14 mouse cellular contexts compared by ENCODE assay signal in genomic region chr10:60354881-60355677, GRCm38 (mm10). TPM values are rescaled to one million over a fixed set of nuclear protein-coding genes. Genes with fewer than 3 reads are reported as not detected.
DNase-seq lines count a peak whose midpoint lies in the region; ATAC-seq lines count a peak whose summit lies in the region.
"Had no signal": no experiment of that assay in that cellular context is flagged by ENCODE, and none has a peak within 500 bp of the region (broad histone marks: within the 10 kb centered on the region; RNA-seq: fewer than 3 reads in every experiment).

No protein-coding gene starts in this region.

- no peak overlapping the region for H3K4me3 ChIP-seq in hindbrain, embryonic 10.5 days
- H3K4me3 ChIP-seq in hindbrain, embryonic 13.5 days, result no peak overlapping the region
- no peak overlapping the region for H3K4me3 ChIP-seq in stomach, embryonic 14.5 days (ENCODE audit: low read depth, low read length)
- H3K4me3 ChIP-seq: heart, embryonic 15.5 days; liver, embryonic 12.5 days had no signal

- H3K36me3 ChIP-seq in hindbrain, embryonic 10.5 days, result no peaks in the 10 kb centered on the region
- no peaks in the 10 kb centered on the region for H3K36me3 ChIP-seq in hindbrain, embryonic 13.5 days
- no peaks in the 10 kb centered on the region for H3K36me3 ChIP-seq in stomach, embryonic 14.5 days (ENCODE audit: control insufficient read depth, insufficient read depth, low read length)
- H3K36me3 ChIP-seq: G1E; heart, embryonic 15.5 days had no signal

- H3K4me1 ChIP-seq in hindbrain, embryonic 10.5 days (replicated peaks), result peaks cover 56% of the 10 kb centered on the region
- H3K4me1 ChIP-seq in hindbrain, embryonic 13.5 days (replicated peaks), result peaks cover 37% of the 10 kb centered on the region
- peaks cover 25% of the 10 kb centered on the region for H3K4me1 ChIP-seq in stomach, embryonic 14.5 days (ENCODE audit: control insufficient read depth, insufficient read depth, low read length)

- peak overlapping the region; percentile 24; the same call in 1 of the 2 replicates for H3K27ac ChIP-seq in hindbrain, embryonic 10.5 days
- H3K27ac ChIP-seq in hindbrain, embryonic 13.5 days, result no peak overlapping the region
- H3K27ac ChIP-seq in stomach, embryonic 14.5 days (ENCODE audit: low read length), result peak overlapping the region; percentile 55; the same call in 1 of the 2 replicates
- H3K27ac ChIP-seq: heart, embryonic 15.5 days; liver, embryonic 12.5 days; macrophage had no signal

- 72% methylated on average over 11 of the region's 11 CpGs for WGBS in hindbrain, embryonic 10.5 days
- 75% methylated on average over 11 of the region's 11 CpGs for WGBS in hindbrain, embryonic 13.5 days
- WGBS in stomach, embryonic 14.5 days, result 49% methylated on average over 11 of the region's 11 CpGs

- H3K27me3 ChIP-seq in hindbrain, embryonic 10.5 days (ENCODE audit: insufficient read depth, poor library complexity, severe bottlenecking), result no peaks in the 10 kb centered on the region; the same call in 1 of the 2 replicates
- H3K27me3 ChIP-seq in hindbrain, embryonic 13.5 days, result no peaks in the 10 kb centered on the region
- no peaks in the 10 kb centered on the region for H3K27me3 ChIP-seq in stomach, embryonic 14.5 days (ENCODE audit: control insufficient read depth, insufficient read depth, low read length)
- H3K27me3 ChIP-seq: heart, embryonic 15.5 days; liver, embryonic 12.5 days had no signal

- ATAC-seq in hindbrain, embryonic 13.5 days (ENCODE audit: low FRiP score), result no peak
- no peak for ATAC-seq in stomach, embryonic 14.5 days (ENCODE audit: insufficient number of reproducible peaks, insufficient read depth, low FRiP score, low read depth)
- ATAC-seq: liver, embryonic 12.5 days had no signal

- H3K9ac ChIP-seq in hindbrain, embryonic 13.5 days, result no peak overlapping the region
- no peak overlapping the region for H3K9ac ChIP-seq in stomach, embryonic 14.5 days (replicated peaks; ENCODE audit: low read depth, low read length)
- H3K9ac ChIP-seq: heart, embryonic 15.5 days; liver, embryonic 12.5 days had no signal

- H3K9me3 ChIP-seq in hindbrain, embryonic 10.5 days, result no peaks in the 10 kb centered on the region
- no peaks in the 10 kb centered on the region for H3K9me3 ChIP-seq in hindbrain, embryonic 13.5 days
- H3K9me3 ChIP-seq in stomach, embryonic 14.5 days (ENCODE audit: control insufficient read depth, low read depth, low read length), result no peaks in the 10 kb centered on the region
- H3K9me3 ChIP-seq: G1E; heart, embryonic 15.5 days; liver, embryonic 12.5 days had no signal

- DNase-seq in hindbrain, embryonic 10.5 days (ENCODE audit: low spot score), result no peak
- peak; percentile 48 to 56 for DNase-seq in adrenal gland, postnatal 36 days
- DNase-seq in fat pad, adult 2 months (ENCODE audit: extremely low read depth, low read depth, low spot score), result peak; percentile 83
- DNase-seq in cerebellum, adult 9-11 months, result no peak
- DNase-seq in layer of hippocampus, adult 8-10 months (ENCODE audit: low spot score in 2 of 2), result no peak
- DNase-seq: kidney, adult 2 months had no signal

- H3K4me2 ChIP-seq in hindbrain, embryonic 13.5 days, result no peak overlapping the region
- no peak overlapping the region for H3K4me2 ChIP-seq in stomach, embryonic 14.5 days (replicated peaks; ENCODE audit: low read depth, low read length)
- H3K4me2 ChIP-seq: heart, embryonic 15.5 days; liver, embryonic 12.5 days had no signal

RNA-seq across cellular contexts. Expression of gene Vsir, which starts 8.4 kb away (rescaled TPM):
- 1.8 and 2.0 TPM in 2 replicates for polyA plus RNA-seq in hindbrain, embryonic 10.5 days (2016; fragmentation: Nextera tagmentation; extraction: Ambion mirVana)
- 2.2 and 2.3 TPM in 2 replicates for polyA plus RNA-seq in hindbrain, embryonic 13.5 days (2015; fragmentation: Nextera tagmentation; extraction: Ambion mirVana)
- total RNA-seq in adrenal gland, postnatal 36 days (2021), result 10 to 100 TPM; 10.0 to 16.9 TPM
- polyA plus RNA-seq in stomach, embryonic 14.5 days (2014; fragmentation: Nextera tagmentation; extraction: Ambion mirVana), result 4.9 and 6.8 TPM in 2 replicates
- total RNA-seq in layer of hippocampus, adult 8-10 months (2022), result 10 to 100 TPM; 17.5 to 84.6 (median 50.1) TPM

RNA-seq across cellular contexts. Expression of gene Gm17455, which starts 44.4 kb away (rescaled TPM):
- polyA plus RNA-seq in hindbrain, embryonic 10.5 days (2016; fragmentation: Nextera tagmentation; extraction: Ambion mirVana), result 6.5 and 10.1 TPM in 2 replicates
- polyA plus RNA-seq in hindbrain, embryonic 13.5 days (2015; fragmentation: Nextera tagmentation; extraction: Ambion mirVana), result 9.3 and 13.2 TPM in 2 replicates
- not detected for total RNA-seq in adrenal gland, postnatal 36 days (2021)
- polyA plus RNA-seq in stomach, embryonic 14.5 days (2014; fragmentation: Nextera tagmentation; extraction: Ambion mirVana), result 0.41 and 1.4 TPM in 2 replicates
- total RNA-seq in layer of hippocampus, adult 8-10 months (2022), result under 1 TPM in 2 of 4 experiments, not detected in 2; 0.45 to 0.55 TPM
- total RNA-seq: common myeloid progenitor, adult 5-6 weeks; G1E had no signal
- polyA plus RNA-seq: G1E; kidney, adult 2 months; liver, embryonic 12.5 days; macrophage; testis, adult 2 months had no signal

Comparison
In these comparisons a context has a peak if more than half of its experiments do, and no peak if none do; other contexts are left out.
1. DNase-seq: peak in adrenal gland, postnatal 36 days (2 of 2) and fat pad, adult 2 months (single experiment); none in hindbrain, embryonic 10.5 days (single experiment), cerebellum, adult 9-11 months (single experiment) and layer of hippocampus, adult 8-10 months (0 of 2).